Mouse (Mus musculus): ENCODE measurements at regions not wholly inside any gene's neighbourhood (a gene's known extent, or its start where the extent isn't known, plus 50 kb on each side); places are given as distances from the start of the nearest gene placed in this dataset.

DNA sequence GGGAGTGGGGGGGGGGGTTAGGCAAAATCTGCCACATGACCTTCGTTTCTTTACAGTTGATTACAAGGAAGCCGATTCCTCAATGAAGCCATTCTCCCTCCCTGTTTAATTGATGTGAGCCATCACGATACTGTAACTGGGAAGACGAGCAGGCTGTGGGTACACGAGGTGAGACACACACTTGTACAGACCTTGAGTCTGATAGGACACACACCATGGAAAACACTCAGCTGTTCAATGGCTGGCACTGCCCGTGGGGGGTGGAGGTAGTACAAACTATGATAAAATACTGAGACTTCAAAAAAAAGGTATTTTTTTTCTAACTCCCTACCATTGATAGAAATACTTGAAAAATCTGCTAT lies 257.3 kb upstream of the Adgrl2 start:
- TF ChIP-seq CTCF (IDR thresholded peaks at IDR 0.05; ENCODE audit: low read depth, low read length), result no peak
- no peak for TF ChIP-seq POLR2A (IDR thresholded peaks at IDR 0.05; ENCODE audit: extremely low read depth, insufficient read depth, low read length)
